Mouse (Mus musculus): Measurements from ENCODE around the gene Xrcc3.

DNA sequence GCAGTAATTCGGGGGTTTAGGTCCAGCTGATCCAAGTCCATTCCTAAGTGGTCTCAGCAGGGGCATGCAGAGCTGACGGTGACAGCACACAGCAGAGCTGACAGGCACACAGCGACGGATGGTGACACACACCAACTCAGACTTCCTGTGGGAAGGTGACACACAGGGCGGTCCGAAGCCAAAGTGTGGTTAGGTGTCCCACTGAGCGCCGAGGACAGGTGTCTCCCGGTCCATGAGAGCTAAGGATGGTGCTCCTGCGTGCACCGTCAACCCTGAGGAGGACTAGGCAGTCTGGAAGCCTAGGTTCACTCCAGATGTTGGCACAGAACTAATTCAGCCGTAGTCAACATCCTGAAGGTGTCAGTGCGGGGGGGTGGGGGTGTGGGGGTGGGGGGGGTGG is 1.6 kb downstream of the Xrcc3 start:
- TF ChIP-seq FLI1 (IDR thresholded peaks at IDR 0.05; ENCODE audit: low read length) = no peak
- no peak for TF ChIP-seq GATA1 (IDR thresholded peaks at IDR 0.05; ENCODE audit: borderline replicate concordance, low read length)

All from megakaryocyte, embryonic 14.5 days (primary cell).